ENCODE assay signal across 9 mouse cellular contexts in genomic region chr17:56934545-56935330, GRCm38 (mm10). TPM values are rescaled to one million over a fixed set of nuclear protein-coding genes. Genes with fewer than 3 reads are reported as not detected.
A peak's percentile ranks its signal among the peaks of the same experiment; 100 is the strongest.
DNase-seq lines count a peak whose midpoint lies in the region; ATAC-seq and TF ChIP-seq lines count a peak whose summit lies in the region.
"Had no signal": no experiment of that assay in that cellular context is flagged by ENCODE, and none has a peak within 500 bp of the region (broad histone marks: within the 10 kb centered on the region; RNA-seq: fewer than 3 reads in every experiment).

No protein-coding gene starts in this region.

- H3K4me1 ChIP-seq in kidney, embryonic 14.5 days (ENCODE audit: control insufficient read depth, insufficient read depth, low read length) = peaks cover 17% of the 10 kb centered on the region
- peaks cover 0 to 12% of the 10 kb centered on the region in 2 experiments; a peak in 2 of 4 replicates for H3K4me1 ChIP-seq in MEL (ENCODE audit: control insufficient read depth in 1 of 2, insufficient read depth in 2 of 2, low read length in 2 of 2)
- peaks cover 21% of the 10 kb centered on the region for H3K4me1 ChIP-seq in intestine, embryonic 15.5 days (replicated peaks)
- H3K4me1 ChIP-seq in stomach, embryonic 16.5 days (ENCODE audit: control insufficient read depth, insufficient read depth, low read length) = peaks cover 11% of the 10 kb centered on the region

- TF ChIP-seq RAD21 in MEL (IDR thresholded peaks at IDR 0.05; ENCODE audit: low read depth, low read length) = no peak

- no peak for TF ChIP-seq CTCF in MEL (IDR thresholded peaks at IDR 0.05 in 2 of 3, conservative IDR thresholded peaks at IDR 0.05 in 1 of 3; ENCODE audit: control insufficient read depth in 1 of 3, insufficient read depth in 1 of 3, low read depth in 2 of 3, low read length in 3 of 3, poor library complexity in 1 of 3, severe bottlenecking in 1 of 3)

- no peaks in the 10 kb centered on the region for H3K36me3 ChIP-seq in kidney, embryonic 14.5 days (ENCODE audit: control insufficient read depth, insufficient read depth, low read length)
- peaks cover 0 to 14% of the 10 kb centered on the region in 2 experiments; a peak in 2 of 4 replicates for H3K36me3 ChIP-seq in MEL (ENCODE audit: control insufficient read depth in 1 of 2, insufficient read depth in 2 of 2, low read length in 2 of 2)
- H3K36me3 ChIP-seq in intestine, embryonic 15.5 days = no peaks in the 10 kb centered on the region
- H3K36me3 ChIP-seq in stomach, embryonic 16.5 days (ENCODE audit: control insufficient read depth, insufficient read depth, low read length) = no peaks in the 10 kb centered on the region

- no peaks in the 10 kb centered on the region for H3K27me3 ChIP-seq in kidney, embryonic 14.5 days (ENCODE audit: control insufficient read depth, insufficient read depth, low read length)
- H3K27me3 ChIP-seq in MEL (ENCODE audit: control insufficient read depth in 1 of 2, insufficient read depth in 2 of 2, low read length in 2 of 2) = no peaks in the 10 kb centered on the region; a peak in 1 of 4 replicates
- H3K27me3 ChIP-seq in intestine, embryonic 15.5 days (replicated peaks) = no peaks in the 10 kb centered on the region
- no peaks in the 10 kb centered on the region for H3K27me3 ChIP-seq in stomach, embryonic 16.5 days (ENCODE audit: control insufficient read depth, insufficient read depth, low read length)

- H3K4me2 ChIP-seq in kidney, embryonic 14.5 days (replicated peaks; ENCODE audit: low read depth, low read length) = peak overlapping the region; percentile 90
- peak overlapping the region; percentile 90 for H3K4me2 ChIP-seq in intestine, embryonic 15.5 days (replicated peaks)
- peak overlapping the region; percentile 73 for H3K4me2 ChIP-seq in stomach, embryonic 16.5 days (ENCODE audit: low read depth, low read length)

- H3K4me3 ChIP-seq in kidney, embryonic 14.5 days (ENCODE audit: low read length) = peak overlapping the region; percentile 96
- peak overlapping the region; percentile 86 to 90 for H3K4me3 ChIP-seq in MEL (ENCODE audit: control insufficient read depth in 1 of 2, insufficient read depth in 1 of 2, low read depth in 2 of 2, low read length in 2 of 2)
- H3K4me3 ChIP-seq in intestine, embryonic 15.5 days (replicated peaks) = peak overlapping the region; percentile 94
- peak overlapping the region; percentile 85 for H3K4me3 ChIP-seq in stomach, embryonic 16.5 days (replicated peaks; ENCODE audit: low read length)

- peaks cover 50% of the 10 kb centered on the region for H3K79me2 ChIP-seq in MEL (ENCODE audit: control insufficient read depth, insufficient read depth, low read length, poor library complexity)

- no peak for TF ChIP-seq POLR2A in MEL (IDR thresholded peaks at IDR 0.05; ENCODE audit: control insufficient read depth in 1 of 2, insufficient read depth in 1 of 2, low read depth in 1 of 2, low read length in 2 of 2, poor library complexity in 1 of 2)

- no peak for DNase-seq in kidney, postnatal 25 days
- DNase-seq in MEL (ENCODE audit: low read depth, low spot score) = peak; percentile 22
- DNase-seq in lung, postnatal 36 days = peak; percentile 19
- no peak for DNase-seq in T-cell, adult 2 months (ENCODE audit: low spot score)

- H3K27ac ChIP-seq in kidney, embryonic 14.5 days (ENCODE audit: low read depth, low read length) = peak overlapping the region; percentile 62; the same call in 1 of the 2 replicates
- H3K27ac ChIP-seq in MEL (ENCODE audit: control insufficient read depth, low read depth, low read length) = no peak overlapping the region
- H3K27ac ChIP-seq in intestine, embryonic 15.5 days = peak overlapping the region; percentile 80
- peak overlapping the region; percentile 60 for H3K27ac ChIP-seq in stomach, embryonic 16.5 days (ENCODE audit: low read length)

- under 1% methylated on average over 39 of the region's 45 CpGs for WGBS in kidney, embryonic 14.5 days
- under 1% methylated on average over 45 of the region's 45 CpGs for WGBS in intestine, embryonic 15.5 days
- under 1% methylated on average over 45 of the region's 45 CpGs for WGBS in stomach, embryonic 16.5 days

- peak overlapping the region; percentile 95 for H3K9ac ChIP-seq in kidney, embryonic 14.5 days (ENCODE audit: low read depth, low read length)
- H3K9ac ChIP-seq in MEL (ENCODE audit: control insufficient read depth, low read depth, low read length, poor library complexity, severe bottlenecking) = peak overlapping the region; percentile 82
- H3K9ac ChIP-seq in intestine, embryonic 15.5 days = peak overlapping the region; percentile 95
- peak overlapping the region; percentile 92 for H3K9ac ChIP-seq in stomach, embryonic 16.5 days (ENCODE audit: low read length)

- ATAC-seq in kidney, embryonic 14.5 days (ENCODE audit: low FRiP score, low TSS enrichment) = peak; percentile 44
- peak; percentile 39; the same call in 1 of the 2 replicates for ATAC-seq in erythroblast, adult 5-6 weeks (replicated peaks; ENCODE audit: low FRiP score, poor library complexity, severe bottlenecking)
- peak; percentile 75 for ATAC-seq in intestine, embryonic 15.5 days
- peak; percentile 55 for ATAC-seq in stomach, embryonic 16.5 days (ENCODE audit: insufficient read depth, low FRiP score)

- no peaks in the 10 kb centered on the region for H3K9me3 ChIP-seq in kidney, embryonic 14.5 days (ENCODE audit: control insufficient read depth, low read length)
- H3K9me3 ChIP-seq in MEL (replicated peaks; ENCODE audit: insufficient read depth, low read length) = no peaks in the 10 kb centered on the region
- no peaks in the 10 kb centered on the region for H3K9me3 ChIP-seq in intestine, embryonic 15.5 days
- H3K9me3 ChIP-seq in stomach, embryonic 16.5 days (replicated peaks; ENCODE audit: control insufficient read depth, low read length) = no peaks in the 10 kb centered on the region

- no peak for TF ChIP-seq EP300 in MEL (IDR thresholded peaks at IDR 0.05; ENCODE audit: low read depth in 1 of 2, low read length in 2 of 2)

TF ChIP-seq in MEL, 35 proteins besides CTCF, POLR2A, EP300 and RAD21:
- TF ChIP-seq CHD2 (IDR thresholded peaks at IDR 0.05; ENCODE audit: low read length) (peak; percentile 61), TAL1 (IDR thresholded peaks at IDR 0.05; ENCODE audit: low read length) (no peak), SMC3 (IDR thresholded peaks at IDR 0.05; ENCODE audit: low read depth, low read length) (no peak), MAFK (IDR thresholded peaks at IDR 0.05; ENCODE audit: borderline replicate concordance, low read depth, low read length) (no peak), CHD1 (IDR thresholded peaks at IDR 0.05; ENCODE audit: low read depth, low read length) (no peak), SIN3A (IDR thresholded peaks at IDR 0.05; ENCODE audit: low read length) (peak; percentile 8; the same call in 1 of the 2 replicates), KAT2A (conservative IDR thresholded peaks at IDR 0.05; ENCODE audit: low read depth, low read length) (no peak), MAX (IDR thresholded peaks at IDR 0.05; ENCODE audit: low read length) (no peak), NELFE (IDR thresholded peaks at IDR 0.05; ENCODE audit: low read depth, low read length) (no peak), GATA1 (IDR thresholded peaks at IDR 0.05; ENCODE audit: low read depth, low read length) (no peak), HCFC1 (IDR thresholded peaks at IDR 0.05; ENCODE audit: low read depth, low read length) (no peak)

RNA-seq across cellular contexts. Expression of gene Mllt1, which starts 0.5 kb away (rescaled TPM):
- polyA plus RNA-seq in kidney, embryonic 14.5 days (2014; fragmentation: Nextera tagmentation; extraction: Ambion mirVana) = 35.5 and 35.8 TPM in 2 replicates
- 21.7 and 25.0 TPM in 2 replicates for total RNA-seq in MEL (2012; rRNA removed)
- polyA plus RNA-seq in MEL (2012; ENCODE audit: insufficient read depth in 1 of 2, insufficient read length in 2 of 2, low read depth in 1 of 2, low replicate concordance in 2 of 2, missing spikeins in 1 of 2) = 10 to 100 TPM in 1 of 2 experiments, not detected in 1; 63.0 TPM
- total RNA-seq in erythroblast, adult 5-6 weeks (2015; ENCODE audit: low replicate concordance) = 2.1 and 4.4 TPM in 2 replicates
- 1.3 and 3.5 TPM in 2 replicates for total RNA-seq in erythroblast, adult 5-6 weeks (2017; ENCODE audit: low replicate concordance)
- polyA plus RNA-seq in intestine, embryonic 15.5 days (2015; fragmentation: Nextera tagmentation; extraction: Ambion mirVana) = 39.9 and 40.2 TPM in 2 replicates
- polyA plus RNA-seq in stomach, embryonic 16.5 days (2015; fragmentation: Nextera tagmentation; extraction: Ambion mirVana) = 22.4 and 25.5 TPM in 2 replicates

RNA-seq across cellular contexts. Expression of gene Acer1, which starts 47.2 kb away (rescaled TPM):
- not detected in 2 replicates for polyA plus RNA-seq in kidney, embryonic 14.5 days (2014; fragmentation: Nextera tagmentation; extraction: Ambion mirVana)
- total RNA-seq in MEL (2012; rRNA removed) = not detected in 2 replicates
- polyA plus RNA-seq in MEL (2012; ENCODE audit: insufficient read depth in 1 of 2, insufficient read length in 2 of 2, low read depth in 1 of 2, low replicate concordance in 2 of 2, missing spikeins in 1 of 2) = under 1 TPM in 1 of 2 experiments, not detected in 1; 0.03 TPM
- not detected in 2 replicates for total RNA-seq in erythroblast, adult 5-6 weeks (2015; ENCODE audit: low replicate concordance)
- not detected in 2 replicates for total RNA-seq in erythroblast, adult 5-6 weeks (2017; ENCODE audit: low replicate concordance)
- polyA plus RNA-seq in intestine, embryonic 15.5 days (2015; fragmentation: Nextera tagmentation; extraction: Ambion mirVana) = 0.46 and 1.00 TPM in 2 replicates
- 0.46 and 1.0 TPM in 2 replicates for polyA plus RNA-seq in stomach, embryonic 16.5 days (2015; fragmentation: Nextera tagmentation; extraction: Ambion mirVana)
- total RNA-seq: left cerebral cortex, postnatal 36 days had no signal

RNA-seq across cellular contexts. Expression of gene Clpp, which starts 55.4 kb away (rescaled TPM):
- 173 and 206 TPM in 2 replicates for polyA plus RNA-seq in kidney, embryonic 14.5 days (2014; fragmentation: Nextera tagmentation; extraction: Ambion mirVana)
- 177 TPM in 2 replicates for total RNA-seq in MEL (2012; rRNA removed)
- 100 to 1,000 TPM in 1 of 2 experiments, not detected in 1; 178 TPM for polyA plus RNA-seq in MEL (2012; ENCODE audit: insufficient read depth in 1 of 2, insufficient read length in 2 of 2, low read depth in 1 of 2, low replicate concordance in 2 of 2, missing spikeins in 1 of 2)
- total RNA-seq in erythroblast, adult 5-6 weeks (2015; ENCODE audit: low replicate concordance) = 4.6 and 13.8 TPM in 2 replicates
- 6.6 and 9.6 TPM in 2 replicates for total RNA-seq in erythroblast, adult 5-6 weeks (2017; ENCODE audit: low replicate concordance)
- polyA plus RNA-seq in intestine, embryonic 15.5 days (2015; fragmentation: Nextera tagmentation; extraction: Ambion mirVana) = 149 and 166 TPM in 2 replicates
- 129 and 130 TPM in 2 replicates for polyA plus RNA-seq in stomach, embryonic 16.5 days (2015; fragmentation: Nextera tagmentation; extraction: Ambion mirVana)

RNA-seq across cellular contexts. Expression of gene 1700061G19Rik, which starts 59.5 kb away (rescaled TPM):
- 0.15 and 0.30 TPM in 2 replicates for polyA plus RNA-seq in kidney, embryonic 14.5 days (2014; fragmentation: Nextera tagmentation; extraction: Ambion mirVana)
- 0.26 and 0.27 TPM in 2 replicates for total RNA-seq in MEL (2012; rRNA removed)
- under 1 TPM in 1 of 2 experiments, not detected in 1; 0.68 TPM for polyA plus RNA-seq in MEL (2012; ENCODE audit: insufficient read depth in 1 of 2, insufficient read length in 2 of 2, low read depth in 1 of 2, low replicate concordance in 2 of 2, missing spikeins in 1 of 2)
- total RNA-seq in erythroblast, adult 5-6 weeks (2015; ENCODE audit: low replicate concordance) = not detected in 2 replicates
- total RNA-seq in erythroblast, adult 5-6 weeks (2017; ENCODE audit: low replicate concordance) = not detected in 2 replicates
- 0.15 and 0.19 TPM in 2 replicates for polyA plus RNA-seq in intestine, embryonic 15.5 days (2015; fragmentation: Nextera tagmentation; extraction: Ambion mirVana)
- 0.45 and 0.60 TPM in 2 replicates for polyA plus RNA-seq in stomach, embryonic 16.5 days (2015; fragmentation: Nextera tagmentation; extraction: Ambion mirVana)

Comparison
In these comparisons a context has a peak if more than half of its experiments do, and no peak if none do; other contexts are left out.
1. DNase-seq: peak in MEL (single experiment) and lung, postnatal 36 days (single experiment); none in kidney, postnatal 25 days (0 of 2) and T-cell, adult 2 months (single experiment).
2. Peak in every context shown above with its lines, with median percentiles within 50 percentile points of each other: ATAC-seq, H3K4me2 ChIP-seq, H3K4me3 ChIP-seq and H3K9ac ChIP-seq.